Mouse (Mus musculus) megakaryocyte-erythroid progenitor cell, adult 5-6 weeks (primary cell): ENCODE measurements around the gene Plekha8. TPM values are rescaled to one million over a fixed set of nuclear protein-coding genes. Genes with fewer than 3 reads are reported as not detected.

ENCODE experiments used
- ATAC-seq: replicated peaks from 2 replicates; pipeline ENCODE4 v1.8.0; 2016; ENCODE audit warnings: mild to moderate bottlenecking, inconsistent platforms; ENCODE audit not compliant: severe bottlenecking, poor library complexity, low FRiP score, low TSS enrichment
- total RNA-seq, 2 experiments: library from RNA; stranded (forward) in 1 of 2; stranded (reverse) in 1 of 2; fragments of 200-1000, 215-1000 nt in 1 of 2; fragments of >200 nt in 1 of 2; fragmentation: Nextera tagmentation in 1 of 2; gene quantifications; 2 replicates each; pipeline ENCODE4 v1.2.3; 2014 to 2017

The Plekha8 gene
- total RNA-seq (2014; fragmentation: Nextera tagmentation) (3.1 and 4.2 TPM in 2 replicates), total RNA-seq (2017) (3.2 and 5.3 TPM in 2 replicates)

DNA sequence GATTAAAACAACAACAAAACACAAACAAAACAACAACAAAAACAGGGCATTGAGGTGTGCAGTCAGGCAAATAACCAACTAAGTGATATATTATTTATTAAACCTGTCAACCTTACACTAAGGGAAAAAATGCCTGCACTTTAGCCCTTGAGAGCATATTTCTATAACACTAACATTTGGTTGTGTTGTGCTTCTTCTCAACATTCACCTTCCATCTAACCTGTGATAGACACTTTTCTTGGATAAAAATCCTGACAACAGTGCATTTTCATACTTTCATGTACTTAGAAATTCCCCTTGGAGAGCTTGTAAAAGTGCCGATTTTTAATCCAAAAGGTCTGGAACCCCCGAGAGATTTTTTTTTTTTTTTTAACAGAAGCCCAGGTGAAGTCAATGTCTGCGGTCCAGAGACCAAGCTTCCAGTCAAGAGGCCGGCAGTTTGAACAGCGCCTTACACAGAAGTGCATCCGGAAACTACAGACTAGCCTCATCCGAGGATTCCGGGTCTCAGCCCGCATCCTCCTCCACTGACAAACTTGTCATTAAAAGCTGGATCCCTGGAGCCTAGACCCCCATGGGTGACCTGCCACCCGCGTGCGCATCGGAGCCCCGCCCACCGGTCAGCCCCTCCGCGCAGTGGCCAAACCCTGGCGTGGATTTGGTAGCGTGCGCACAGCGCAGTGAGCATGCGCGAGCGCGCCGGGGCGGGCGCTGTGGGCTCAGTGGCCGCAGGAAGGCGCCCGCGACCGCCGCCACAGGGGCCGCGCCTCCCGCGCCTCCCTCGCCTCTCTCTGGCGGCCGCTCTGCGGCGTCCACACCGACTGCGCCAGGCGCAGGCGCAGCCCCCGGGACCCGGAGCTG is at the start of gene Plekha8:
TSS of gene Plekha8 (plus strand) at position 643 of the 861 bp plus-strand sequence.
- peak; percentile 80 for ATAC-seq

DNA sequence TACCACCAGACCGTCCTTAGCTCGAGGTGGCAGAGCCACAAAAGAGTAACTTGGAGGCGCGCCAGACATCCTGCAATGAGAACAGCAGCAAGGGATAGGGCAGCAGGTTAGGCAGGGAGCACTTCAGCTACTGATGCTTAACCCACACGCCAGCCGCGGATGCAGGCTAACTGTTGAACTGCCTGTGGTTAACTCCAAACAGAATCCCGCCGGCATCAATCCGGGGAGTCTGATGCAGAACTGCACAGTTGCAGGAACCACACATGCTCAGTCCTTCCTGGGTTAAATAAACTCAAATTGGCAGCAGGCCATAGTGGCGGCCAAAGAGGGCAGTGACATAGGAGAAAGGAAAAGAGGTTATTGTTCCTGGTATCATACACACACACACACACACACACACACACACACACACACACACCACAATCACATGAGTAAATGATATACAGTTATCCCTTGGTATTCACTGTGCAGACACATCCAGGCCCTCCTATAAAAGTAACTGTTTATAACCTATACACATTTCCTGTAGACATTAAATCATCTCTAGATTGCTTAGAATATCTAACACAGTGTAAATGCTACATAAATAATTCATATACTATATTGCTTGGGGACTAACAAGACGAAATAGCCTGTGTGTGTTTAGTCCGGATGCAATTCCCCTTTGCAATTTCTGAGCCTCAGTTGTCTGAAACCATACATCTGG is 46.4 kb upstream of the Plekha8 start:
- ATAC-seq = no peak

DNA sequence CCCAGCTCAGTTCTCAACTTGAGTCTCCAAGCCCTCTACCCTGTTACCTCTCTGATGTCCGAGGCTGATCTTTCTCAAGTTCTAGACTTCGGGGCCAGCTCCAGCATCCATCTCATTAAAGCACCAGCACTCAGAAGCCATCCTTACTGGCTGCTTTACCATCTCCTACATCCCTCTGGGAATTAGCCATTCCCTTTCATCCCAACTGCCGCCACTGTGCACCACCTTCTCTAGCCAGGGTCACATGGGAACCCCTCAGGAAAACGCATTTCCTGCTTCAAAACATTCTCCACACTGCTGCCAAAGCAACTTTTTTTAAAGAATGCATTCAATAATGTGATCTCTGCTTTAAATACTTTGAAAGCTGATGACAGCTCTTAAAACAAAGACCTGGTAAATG is 45.6 kb upstream of the Plekha8 start:
- ATAC-seq = no peak

DNA sequence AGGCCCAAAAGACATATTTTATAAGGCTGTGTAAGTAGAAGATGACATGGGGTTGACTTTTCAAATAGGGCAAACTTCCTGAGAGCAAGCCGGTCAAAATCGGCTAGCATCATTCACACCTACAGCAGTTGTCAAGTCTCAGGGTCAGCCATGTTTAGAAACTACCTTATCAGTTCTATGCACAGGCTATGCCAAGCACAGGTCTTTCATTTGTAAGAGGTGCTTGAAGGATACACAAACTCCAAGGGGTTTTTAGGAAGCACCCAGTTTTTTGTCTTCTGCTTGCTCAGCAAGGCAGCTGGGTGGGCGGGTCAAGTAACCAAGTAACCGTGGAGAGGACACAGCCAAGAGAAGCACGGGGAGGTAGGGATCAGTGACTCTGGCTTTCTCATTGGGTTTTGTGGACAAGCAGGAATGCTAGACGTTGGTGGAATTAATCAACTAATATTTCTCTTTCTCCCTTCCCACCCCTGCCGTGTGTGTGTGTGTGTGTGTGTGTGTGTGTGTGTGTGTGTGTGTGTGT is 44.0 kb upstream of the Plekha8 start:
- no peak for ATAC-seq

DNA sequence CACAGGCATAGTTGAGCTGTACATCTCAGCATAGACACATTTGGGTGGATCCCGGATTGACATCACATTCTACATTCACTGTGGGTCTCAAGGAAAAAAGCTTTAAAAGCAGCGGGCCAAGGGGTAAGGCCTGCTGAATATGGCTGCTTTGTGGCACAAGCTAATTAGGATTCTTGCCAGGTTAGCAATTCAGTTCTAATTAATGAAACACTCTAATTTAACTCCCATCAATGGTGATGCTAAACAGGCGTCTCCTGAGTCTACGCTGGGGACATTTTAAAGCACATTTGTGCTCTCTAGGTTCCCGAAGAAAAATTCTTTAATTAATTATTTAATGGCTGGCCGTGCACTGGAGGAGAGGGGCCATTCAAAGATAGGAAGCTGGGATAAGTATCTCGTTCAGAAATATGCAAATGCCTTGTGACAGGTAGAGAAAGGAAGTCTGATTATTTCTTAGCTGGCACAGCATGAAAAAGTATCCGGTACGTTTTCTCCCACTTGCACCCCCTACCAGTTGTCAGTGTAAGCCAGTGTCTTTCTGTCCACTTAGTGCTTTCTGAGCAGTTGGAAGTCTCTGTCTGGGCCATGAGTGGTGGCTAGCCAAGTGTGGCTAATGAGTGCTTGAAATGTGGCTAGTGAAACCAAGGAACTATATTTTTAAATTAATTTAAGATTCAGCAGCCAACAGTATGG is 42.0 kb upstream of the Plekha8 start:
- ATAC-seq = no peak

DNA sequence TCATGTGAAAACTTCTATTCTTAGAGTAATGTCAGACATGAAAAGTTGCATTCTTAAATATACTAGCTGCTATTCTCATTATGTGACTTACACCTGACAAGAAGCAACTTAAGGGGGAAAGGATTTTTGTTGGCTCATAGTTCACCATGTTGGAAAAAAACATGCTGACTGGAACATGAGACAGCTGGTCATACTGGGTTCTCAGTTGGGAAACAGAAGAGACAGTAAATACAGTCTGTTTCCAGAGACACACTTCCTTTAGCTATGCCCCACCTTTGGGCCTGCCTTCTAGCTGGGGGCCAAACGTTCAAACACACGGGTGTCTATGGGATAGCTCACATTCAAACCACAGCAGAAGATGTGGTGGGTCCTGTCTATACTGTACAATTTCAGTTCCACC is 41.3 kb upstream of the Plekha8 start:
- no peak for ATAC-seq

- no peak for ATAC-seq
Measured at GRCm38 (mm10) chr6:54554341-54555110, 40.4 kb upstream of the Plekha8 start.

DNA sequence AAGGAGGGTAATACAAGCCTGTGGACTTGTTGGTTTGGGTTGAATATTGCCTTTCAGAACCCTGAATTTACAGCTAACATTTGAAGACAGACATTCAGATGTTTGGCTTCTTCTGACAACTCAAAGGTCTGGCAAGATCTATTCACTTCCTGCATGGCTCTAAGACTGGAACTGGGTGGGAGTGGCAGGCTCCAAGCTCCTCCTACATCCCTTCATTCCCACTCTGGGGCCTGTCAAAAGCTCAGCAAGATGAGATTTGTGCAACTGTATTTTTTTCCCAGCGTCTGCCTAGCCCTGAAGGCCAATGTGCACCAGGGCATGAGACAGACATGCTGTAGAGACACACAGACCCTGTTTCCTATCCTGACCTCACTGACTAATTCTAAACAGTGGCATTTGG is 39.1 kb upstream of the Plekha8 start:
- ATAC-seq = no peak

DNA sequence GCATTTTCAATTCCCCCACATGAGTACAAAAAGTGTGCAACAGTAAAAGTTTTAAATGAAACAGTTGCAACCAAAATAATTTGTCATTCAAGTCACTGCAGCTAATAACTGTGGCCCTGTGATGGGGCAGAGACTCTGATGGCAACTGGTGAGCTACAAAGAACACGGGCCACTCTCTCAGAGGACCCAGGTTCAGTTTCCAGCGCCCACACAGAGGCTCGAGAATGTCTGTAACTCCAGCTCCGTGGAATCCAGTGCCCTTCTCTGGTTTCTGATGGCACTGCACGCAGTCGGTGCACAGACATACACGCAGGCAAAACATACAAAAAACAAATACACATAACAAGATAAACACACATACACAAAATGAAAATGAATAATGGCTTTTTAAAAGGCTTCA is 37.2 kb upstream of the Plekha8 start:
- ATAC-seq = no peak

- ATAC-seq = no peak
Measured at GRCm38 (mm10) chr6:54558466-54558865, 36.4 kb upstream of the Plekha8 start.

- ATAC-seq = no peak
Measured at GRCm38 (mm10) chr6:54562018-54562809, 32.7 kb upstream of the Plekha8 start.

- ATAC-seq = no peak
Measured at GRCm38 (mm10) chr6:54563561-54563960, 31.4 kb upstream of the Plekha8 start.

GRCm38 (mm10) chr6:54564506-54564991 is 30.4 kb upstream of the Plekha8 start:
- ATAC-seq = no peak

DNA sequence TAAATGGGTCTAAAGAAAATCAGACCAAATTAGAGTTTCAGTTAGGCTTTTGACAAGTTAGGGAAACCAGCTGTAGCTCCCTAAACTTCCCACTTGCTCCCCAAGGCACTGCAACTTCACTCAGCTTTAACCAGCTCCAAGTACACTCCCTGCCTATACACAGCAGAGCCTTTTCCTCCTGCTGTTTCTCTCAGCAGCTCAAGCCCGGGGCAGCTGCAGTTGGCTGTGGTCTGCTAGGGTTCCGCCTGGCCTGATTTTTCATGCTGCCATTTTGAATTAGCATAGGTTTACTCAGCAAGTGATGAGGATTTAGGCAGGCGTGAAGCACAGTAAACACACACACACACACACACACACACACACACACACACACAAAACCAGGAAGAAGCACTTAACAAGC is 29.9 kb upstream of the Plekha8 start:
- ATAC-seq = no peak

GRCm38 (mm10) chr6:54565665-54566545 is 29.0 kb upstream of the Plekha8 start, which contains the start of gene Scrn1:
Gene Scrn1 (minus strand): TSS chr6:54566489.
- peak; percentile 63; the same call in 1 of the 2 replicates for ATAC-seq

- ATAC-seq = 0 out of 2 replicates have a peak, but pooled peaks have one; percentile 5
Measured at GRCm38 (mm10) chr6:54566546-54566919, 28.4 kb upstream of the Plekha8 start.

DNA sequence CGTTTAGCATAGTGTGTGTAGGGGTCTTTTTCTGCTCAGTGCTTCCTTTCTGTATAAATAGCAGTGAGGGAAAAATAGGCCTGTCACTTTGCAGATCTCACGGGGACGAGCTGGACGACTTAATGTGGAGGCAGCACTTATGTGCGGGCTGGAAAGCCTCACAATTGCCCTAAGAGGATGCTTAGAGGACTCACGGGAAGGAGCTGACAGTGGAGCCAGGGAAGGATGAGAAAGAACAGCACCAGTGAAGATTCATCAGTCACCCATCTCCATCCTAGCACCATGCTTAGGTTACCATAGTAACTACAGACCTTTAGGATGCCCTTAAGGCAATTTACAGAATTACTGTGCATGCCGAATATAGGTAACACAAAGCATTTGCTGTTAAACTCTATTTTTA is 25.1 kb upstream of the Plekha8 start:
- ATAC-seq = no peak
